Mouse (Mus musculus) forelimb bud, embryonic 11.5 days (tissue): ENCODE data around the gene Urgcp.
A peak's percentile ranks its signal among the peaks of the same experiment; 100 is the strongest.

Experiments
- DNase-seq: peaks from one replicate; pipeline ENCODE4 v3.0.0-alpha.2; 2012; ENCODE audit warnings: low read depth, low spot score

Gene Urgcp

DNA sequence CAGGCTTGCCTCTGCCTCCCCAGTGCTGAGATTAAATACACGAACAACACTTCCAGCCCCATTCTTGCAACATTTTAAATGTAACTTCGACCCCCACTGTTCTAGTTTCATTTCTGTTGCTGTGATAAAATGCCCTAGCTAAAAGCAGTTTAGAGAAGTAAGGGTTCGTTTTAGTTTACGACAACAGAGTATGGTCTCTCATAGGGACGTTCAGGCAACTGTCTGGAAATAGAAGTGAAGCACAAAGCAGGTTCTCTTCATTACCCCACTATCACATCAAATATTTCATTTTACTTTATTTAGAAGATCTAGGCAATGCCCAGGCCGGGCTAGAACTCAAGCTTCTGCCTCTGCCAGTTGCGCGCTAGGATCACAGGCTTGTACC lies 25.5 kb upstream of the Urgcp start:
- DNase-seq: no peak

DNA sequence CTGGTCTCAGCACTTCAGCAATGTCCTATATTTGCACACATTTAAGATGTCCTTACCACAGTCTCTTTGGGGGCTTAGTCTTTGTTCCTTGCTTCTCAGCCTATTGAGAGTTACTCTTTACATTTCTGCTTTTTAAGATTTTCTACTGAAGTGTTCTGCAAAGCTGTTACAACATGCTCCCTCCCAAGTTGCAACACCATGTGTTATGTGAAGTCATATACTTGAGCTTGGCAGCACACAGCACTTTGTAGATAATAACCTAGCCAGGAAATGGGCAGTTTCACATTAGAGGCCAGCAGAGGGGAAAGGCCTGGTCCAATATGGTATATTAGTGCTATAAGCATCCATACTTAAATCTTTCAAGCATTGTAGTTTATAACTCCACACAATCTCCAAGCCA lies 23.6 kb upstream of the Urgcp start:
- no peak for DNase-seq

DNA sequence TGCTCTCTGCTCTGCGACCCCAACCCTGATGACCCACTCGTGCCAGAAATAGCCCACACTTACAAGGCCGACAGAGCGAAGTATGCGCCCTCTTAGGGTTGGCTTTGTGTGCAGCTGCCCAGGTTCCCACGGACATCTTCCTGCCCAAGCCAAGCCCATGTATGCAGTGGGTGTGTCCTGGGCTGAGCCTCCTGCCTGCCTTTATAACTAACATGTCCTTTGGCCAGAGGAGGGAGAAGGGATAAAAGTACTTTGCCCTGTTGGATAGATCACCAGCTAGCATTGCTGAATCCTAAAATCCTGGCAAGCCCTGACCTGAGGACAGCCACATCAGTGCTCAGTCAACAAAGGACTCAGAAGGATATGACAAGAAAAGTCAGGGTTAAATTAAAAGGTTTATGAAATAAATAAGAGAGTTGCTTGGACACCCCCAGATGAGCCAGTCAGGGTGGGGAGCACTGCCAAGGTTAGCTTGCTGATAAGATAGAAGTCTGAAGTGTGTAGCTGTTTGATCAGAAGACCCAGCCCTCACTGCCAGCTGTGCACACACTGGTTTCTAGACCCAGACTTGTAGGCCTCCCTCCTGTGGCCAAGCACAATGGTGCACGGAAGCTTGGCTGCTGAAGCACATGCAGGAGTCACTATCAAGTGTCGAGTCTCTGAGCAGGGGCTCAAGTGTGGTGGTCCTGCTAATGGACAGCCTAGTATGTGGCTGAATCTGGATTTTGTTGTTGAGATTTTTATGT lies 20.2 kb upstream of the Urgcp start:
- DNase-seq: no peak

DNA sequence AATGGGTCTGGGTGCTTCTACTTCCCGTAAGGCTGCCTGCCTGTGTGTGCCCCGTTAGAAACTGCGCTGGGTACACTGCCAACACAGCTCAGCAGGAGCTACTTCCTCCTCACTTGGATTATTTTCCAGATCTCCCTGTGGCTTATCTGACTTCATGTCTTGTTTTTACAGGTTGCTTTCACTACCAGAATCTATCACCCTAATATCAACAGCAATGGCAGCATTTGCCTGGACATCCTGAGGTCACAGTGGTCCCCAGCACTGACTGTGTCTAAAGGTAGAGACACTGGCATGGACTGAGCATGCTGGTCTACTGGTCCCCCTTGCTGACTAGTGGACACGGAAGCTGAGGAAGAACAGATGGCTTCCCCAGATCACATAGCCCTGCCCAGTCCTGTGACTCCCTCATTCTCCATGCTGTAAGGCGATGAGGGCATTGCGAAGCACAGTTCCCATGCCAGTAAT lies 17.9 kb upstream of the Urgcp start:
- no peak for DNase-seq

DNA sequence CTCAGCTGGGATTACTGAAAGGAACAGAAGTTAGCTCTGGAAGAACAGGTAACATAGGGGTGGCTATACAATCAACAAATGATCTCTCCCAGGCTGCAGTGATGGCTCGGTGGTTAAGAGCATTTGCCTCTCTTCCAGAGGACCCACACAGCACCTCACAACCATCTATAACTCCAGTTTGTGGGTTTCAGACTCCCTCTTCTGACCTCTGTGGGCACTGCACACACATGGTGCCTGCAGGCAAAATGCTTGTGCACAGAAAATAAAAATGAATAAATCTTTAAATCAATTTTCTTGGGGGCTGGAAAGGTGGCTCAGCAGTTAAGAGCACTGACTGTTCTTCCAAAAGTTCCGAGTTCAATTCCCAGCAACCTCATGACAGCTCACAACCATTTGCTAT lies 16.3 kb upstream of the Urgcp start:
- DNase-seq: no peak

DNA sequence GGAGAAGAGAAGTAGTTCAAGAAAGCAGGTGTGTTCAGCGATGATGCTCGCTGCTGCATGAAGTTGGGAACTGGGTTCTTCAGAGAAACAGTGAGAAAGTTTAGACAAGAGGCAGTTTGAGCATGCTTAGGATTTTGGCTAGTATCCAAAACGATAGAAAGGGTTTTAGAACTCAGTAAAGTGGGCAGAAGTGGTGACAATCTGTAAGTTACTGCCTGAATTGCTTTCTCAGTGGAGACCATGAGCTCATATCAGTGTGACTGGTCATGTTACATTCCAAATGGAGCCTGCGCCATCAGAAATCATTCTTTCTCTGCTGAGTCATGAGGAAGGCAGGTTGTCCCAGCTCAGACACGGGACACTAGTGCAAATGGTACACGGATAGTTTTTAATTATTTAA lies 3.8 kb upstream of the Urgcp start:
- no peak for DNase-seq

DNA sequence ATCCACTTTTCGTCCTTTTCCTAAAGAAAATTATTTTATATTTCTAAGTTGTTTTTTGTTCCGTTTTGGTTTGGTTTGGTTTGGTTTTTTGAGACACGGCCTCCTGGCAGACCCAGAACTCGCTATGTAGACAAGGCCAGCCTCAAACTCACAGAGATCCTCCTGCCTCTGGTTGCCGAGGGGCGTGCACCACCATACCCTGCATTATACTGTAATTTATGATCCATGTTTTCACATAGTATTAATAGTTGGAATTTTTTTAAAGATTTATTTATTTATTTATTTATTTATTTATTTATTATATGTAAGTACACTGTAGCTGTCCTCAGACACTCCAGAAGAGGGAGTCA lies 432 bp upstream of the Urgcp start:
- no peak for DNase-seq

DNA sequence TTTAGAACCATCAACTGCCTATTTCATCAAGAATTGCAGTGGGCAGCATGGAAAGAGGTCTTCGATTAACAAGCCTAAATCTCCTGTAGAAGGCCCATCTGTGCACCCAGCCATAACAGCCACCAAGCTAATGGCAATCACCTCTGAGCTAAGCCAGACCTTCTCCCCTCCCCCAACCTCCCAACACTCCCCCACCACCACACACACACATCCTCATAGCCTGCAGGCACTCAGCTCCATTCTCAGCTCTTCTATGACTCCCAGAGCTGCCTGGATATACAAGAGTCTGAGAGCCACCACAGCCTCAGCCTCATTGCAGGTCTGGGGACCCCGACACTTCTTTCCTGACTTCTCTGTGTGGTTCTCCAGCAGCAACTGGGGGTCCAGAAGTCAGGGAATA lies 8.4 kb downstream of the Urgcp start:
- no peak for DNase-seq

DNA sequence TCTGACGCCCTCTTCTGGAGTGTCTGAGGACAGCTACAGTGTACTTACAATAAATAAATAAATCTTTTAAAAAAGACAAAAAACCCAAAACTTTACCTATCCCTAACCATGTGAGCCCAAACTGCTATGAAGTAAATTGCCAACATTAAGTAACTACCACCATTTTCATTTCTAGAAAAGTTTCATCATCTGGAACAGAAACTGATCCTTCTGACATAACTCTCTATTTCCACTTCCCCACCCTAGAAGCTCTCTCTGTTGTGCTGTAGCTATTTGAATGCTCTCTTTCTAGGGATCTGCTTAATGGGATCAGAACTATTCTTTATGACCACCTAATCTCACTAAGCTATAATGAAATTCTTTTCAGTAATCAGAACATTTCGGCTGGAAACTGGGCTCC lies 17.2 kb downstream of the Urgcp start:
- no peak for DNase-seq

DNA sequence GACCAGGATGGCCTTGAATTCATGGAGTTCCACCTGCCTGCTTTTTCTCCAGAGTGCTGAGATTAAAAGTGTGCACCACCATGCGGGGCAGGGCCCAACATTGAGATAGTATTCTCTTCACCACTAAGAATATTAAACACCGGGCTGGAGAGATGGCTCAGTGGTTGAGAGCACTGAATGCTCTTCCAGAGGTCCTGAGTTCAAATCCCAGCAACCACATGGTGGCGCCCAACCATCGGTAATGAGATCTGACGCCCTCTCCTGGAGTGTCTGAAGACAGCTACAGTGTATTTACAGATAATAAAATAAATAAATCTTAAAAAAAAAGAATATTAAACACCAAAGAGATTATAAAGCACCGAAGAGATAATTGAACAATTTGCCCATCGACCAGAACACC lies 20.1 kb downstream of the Urgcp start:
- DNase-seq: no peak

DNA sequence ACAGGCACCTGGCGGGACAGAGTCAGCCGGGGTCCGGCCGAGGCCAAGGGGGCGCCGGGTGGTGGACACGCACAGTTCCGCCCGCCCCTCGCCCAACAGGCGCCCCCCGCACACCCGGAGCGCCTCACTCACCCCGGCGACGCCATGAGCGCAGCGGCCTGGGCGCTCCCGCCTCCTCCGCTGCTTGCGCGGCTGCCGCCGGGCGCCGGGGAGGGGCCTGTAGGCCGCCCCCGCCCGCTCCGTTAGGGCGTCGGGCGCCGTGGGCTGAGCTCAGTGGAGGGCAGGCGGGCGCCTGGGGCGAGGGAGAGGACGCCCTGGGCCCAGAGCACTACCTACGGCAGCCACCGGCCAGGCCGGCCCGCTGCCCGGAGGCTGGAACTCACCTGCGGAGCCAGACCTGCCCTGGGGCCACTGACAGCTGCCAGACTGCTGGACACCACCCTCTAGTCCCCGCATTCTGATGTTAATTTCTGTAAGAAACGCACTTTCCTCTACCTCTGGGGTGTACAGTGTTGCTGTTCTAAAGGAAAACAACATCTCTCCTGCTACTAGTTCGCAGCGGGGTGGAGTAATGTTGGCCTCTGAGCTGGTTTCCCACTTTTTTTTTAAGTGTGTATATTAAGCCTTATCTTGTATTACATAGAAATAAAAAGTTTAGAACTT lies 21.1 kb downstream of the Urgcp start:
- peak; percentile 43 for DNase-seq

DNA sequence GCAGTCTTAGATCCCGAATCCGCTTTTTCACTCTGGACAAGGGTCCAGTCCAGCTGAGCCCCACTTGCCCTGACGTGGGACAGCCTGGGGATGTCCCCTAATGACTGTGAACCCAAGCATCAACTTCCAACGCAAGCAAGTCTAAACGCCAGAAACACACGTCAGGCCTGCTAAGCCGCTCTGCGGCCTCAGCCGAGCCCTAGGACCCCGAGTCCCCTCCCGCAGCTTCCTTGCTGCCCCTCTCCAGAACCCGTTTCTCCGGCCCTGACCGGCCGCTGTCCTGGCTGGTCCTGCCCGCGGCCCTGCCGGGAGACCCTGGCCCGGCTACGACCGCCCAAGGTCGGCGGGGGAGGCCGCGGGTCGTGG lies 21.6 kb downstream of the Urgcp start:
- DNase-seq: peak; percentile 11

DNA sequence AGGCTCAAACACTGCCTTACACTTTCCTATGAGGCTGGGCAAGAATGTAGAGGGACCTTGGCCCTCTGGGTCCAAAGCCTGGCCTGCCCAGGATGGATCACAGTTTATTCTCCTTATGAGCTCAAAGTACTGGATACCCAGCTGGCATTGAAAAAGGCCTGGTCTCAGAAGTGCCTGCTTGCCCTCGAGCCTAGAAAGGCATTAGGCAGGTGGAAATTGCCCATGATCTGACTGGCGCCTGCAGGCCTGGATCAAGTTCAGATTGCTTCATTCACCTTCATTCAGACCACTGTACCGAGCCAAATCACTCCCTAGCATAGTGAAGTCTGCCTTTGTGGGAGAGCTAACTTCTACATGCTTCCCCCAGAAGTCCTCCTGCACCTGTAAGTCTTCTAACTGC lies 22.3 kb downstream of the Urgcp start:
- DNase-seq: no peak

DNA sequence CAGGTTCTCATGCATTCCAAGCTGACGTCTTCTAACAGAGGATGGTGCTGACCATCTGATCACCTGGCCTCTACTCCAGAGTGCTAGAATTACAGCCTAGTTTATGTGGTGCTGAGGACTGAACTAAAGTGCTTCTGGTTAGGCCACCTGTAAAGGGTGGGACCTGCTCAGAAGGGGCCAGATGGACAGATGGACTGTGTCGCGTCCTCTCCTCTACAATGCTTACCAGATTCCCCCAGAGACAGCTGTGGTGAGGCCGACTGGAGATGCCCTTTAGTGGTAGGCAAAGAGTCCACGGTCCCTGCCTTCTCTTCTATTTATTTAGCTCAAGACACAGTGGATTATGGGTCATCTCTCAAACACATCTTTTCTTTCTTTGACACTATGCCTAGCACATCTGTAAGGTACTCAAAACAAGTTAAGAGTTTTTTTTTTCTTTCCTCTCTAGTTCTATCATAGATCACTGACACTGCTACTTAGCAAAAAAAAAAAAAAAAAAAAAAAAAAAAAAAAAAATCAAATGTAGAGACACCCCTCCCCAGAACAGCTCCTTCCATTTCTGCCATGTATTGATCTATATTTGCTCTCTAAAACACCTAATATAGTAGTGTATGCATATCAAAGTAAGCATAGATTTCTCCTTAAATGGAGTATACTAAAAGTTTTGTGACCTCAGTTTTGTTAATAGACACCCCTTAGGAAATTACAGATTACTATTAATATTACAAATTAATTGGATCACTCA lies 23.1 kb downstream of the Urgcp start:
- DNase-seq: no peak

DNA sequence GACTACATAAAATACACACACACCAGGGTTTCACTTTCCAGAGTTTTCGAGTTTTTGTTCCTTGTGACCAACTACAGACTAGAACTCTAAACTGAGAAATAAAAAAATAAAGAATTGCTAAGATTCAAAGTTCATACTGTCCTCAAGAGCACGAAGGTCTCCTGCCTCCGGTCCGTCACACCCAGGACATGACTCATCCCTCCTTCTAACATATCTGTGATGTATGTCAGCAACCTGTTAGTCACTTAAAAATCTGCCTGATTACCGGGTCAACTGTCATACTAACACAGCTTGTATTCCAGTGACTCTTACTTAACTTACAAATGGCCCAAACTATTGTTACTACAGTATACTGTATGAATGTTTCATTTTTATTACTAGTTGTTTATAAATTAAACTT lies 25.0 kb downstream of the Urgcp start:
- DNase-seq: no peak

DNA sequence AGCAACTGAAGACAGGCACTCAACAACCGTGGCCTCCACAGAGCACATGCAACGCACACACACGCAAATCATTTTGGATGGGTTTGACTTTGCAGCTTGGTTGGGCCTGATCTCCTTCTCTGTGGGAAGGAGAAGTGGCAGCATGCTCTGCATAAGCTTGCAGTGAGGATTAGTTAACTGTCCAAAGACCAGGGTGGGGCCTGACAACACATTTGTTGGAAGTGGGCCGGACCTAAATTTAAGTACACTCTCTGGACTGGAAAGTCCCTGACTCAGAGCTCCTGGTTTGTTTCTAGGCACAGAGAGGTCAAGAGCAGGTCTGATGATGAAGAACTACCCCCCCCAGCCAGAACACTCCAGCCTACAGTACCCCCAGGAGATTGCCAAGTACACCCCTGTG lies 27.9 kb downstream of the Urgcp start:
- no peak for DNase-seq

DNA sequence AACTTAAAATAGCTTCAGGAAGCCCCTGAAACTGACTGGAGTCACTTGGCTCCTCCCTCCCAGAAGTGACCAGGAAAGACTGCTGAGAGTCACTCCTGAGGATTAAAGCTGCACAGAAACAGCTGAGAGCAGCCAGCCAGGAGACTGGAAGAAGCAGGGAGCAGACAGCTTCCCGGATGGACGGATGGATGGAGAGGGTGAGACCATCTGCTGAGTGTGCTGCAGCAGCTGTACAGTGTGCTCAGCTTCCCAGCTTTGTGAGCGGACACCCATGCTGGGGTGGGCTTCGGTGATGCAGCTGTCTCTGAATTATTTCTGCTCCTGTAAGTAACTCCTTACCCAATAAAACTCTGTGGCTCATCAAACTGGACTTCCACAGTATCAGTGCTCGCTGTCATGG lies 29.8 kb downstream of the Urgcp start:
- no peak for DNase-seq

DNA sequence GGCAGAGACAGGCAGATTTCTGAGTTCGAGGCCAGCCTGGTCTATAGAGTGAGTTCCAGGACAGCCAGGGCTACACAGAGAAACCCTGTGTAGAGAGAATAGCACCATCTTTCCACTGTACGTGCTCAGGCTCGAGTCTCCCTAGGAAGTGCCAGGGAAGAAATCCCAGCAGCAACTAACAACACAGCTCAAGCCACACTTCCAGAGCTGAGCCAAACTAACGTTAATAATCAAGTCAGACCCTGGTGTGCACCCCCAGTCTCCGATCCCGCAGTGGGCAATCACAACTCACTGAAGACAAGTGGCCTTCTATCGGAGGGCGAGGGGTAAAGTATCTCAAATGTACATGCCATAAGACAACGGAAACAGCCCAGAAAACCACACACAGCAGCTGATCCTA lies 32.6 kb downstream of the Urgcp start:
- DNase-seq: no peak

DNA sequence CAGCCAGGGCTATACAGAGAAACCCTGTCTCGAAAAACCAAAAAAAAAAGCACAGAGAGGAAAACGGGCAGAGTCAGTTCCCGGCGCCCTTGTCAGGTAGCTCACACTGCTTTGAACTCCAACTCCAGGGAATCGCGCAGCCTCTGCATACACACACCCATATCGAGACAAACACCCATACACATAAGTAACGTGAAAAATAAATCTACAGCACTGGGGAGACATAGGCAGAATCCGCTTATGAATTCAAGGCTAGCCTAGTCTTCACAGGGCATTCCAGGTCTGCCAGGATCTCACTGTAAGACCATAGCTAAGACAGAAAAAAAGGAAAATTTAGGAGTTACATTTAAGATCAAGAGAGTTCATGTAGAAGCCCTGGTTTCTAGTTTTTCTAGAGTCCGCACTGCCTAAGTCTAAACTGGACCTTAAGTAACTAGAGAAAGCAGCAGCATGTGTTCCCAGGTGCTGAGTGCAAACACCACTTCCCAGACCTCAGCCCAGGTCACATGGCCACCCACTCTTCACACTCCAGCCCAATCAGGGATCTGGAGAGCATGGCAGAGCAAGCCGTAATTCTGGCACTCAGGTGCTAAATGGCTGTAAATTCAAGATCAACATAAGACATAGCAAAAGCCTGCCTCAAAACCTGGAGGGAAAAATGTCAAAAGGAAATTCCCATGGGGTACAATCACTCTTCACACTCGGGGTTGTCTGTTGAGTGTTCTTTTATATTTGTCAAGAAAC lies 43.4 kb downstream of the Urgcp start:
- DNase-seq: no peak

DNA sequence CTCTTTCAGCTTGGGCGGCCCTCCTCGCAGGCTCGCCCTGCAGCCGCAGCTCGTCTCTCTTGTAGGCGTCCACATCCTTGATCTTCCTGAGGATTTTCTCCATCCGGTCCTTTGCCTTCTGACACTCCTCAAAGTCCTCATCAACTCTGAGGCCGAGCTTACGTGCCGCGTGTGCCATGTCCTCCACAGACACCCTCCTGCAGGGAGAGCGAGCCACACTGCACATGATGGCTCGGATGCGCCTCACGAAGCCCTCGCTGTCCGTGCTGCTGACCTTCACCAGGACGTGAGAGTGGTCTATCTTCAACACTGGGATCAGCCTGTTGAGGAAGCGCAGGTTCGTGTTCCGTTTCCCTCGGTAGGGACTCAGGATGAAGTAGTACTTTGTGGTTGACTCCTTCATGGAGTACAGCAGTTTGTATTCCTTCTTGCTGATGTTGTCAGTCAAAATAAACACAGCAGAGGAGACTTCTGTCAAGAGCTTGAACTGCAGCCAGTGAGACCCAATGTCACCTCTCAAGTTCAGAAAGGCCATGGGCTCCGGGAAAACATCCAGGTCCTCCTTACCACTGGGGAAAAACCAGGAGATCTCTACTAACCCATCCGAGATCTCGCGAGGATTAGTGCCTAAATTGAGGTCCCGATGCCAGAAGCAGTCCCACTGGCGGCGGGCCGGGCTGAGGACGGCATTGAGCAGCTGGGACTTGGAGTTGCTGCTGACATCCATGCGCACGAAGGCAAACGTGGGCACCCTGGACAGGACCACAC lies 45.1 kb downstream of the Urgcp start:
- DNase-seq: no peak

DNA sequence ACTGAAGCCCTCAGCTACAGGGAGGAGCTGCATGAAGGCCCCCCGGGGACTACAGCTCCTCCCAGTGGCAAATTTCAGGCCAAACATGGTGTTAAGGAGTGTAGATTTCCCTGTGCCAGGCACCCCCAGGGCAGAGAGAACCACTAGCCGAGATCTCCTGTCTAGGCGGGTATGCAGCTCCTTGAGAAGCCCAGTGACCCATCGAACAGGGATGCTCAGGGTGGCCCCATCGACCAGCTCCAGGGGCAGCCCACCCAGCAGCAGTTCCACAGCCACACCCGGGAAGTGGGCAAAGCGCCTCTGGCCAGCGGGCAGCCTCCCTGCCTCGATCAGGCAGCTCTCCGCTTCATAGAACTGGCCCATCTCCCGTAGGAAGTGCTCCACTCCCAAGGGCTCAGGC lies 45.9 kb downstream of the Urgcp start:
- no peak for DNase-seq
